Mouse (Mus musculus) lung, adult 2 months (tissue): ENCODE results near the gene Prrt4.

Experiments
- CTCF ChIP-seq: fragments of 200-500 bp; IDR thresholded peaks from 2 replicates; pipeline ENCODE4 v1.5.1; 2011; ENCODE audit warnings: mild to moderate bottlenecking, low read length, control low read depth; ENCODE audit not compliant: insufficient read depth
- POLR2A ChIP-seq: fragments of 200-500 bp; IDR thresholded peaks from 2 replicates; pipeline ENCODE4 v1.6.1; 2011; ENCODE audit warnings: low read depth, mild to moderate bottlenecking, control low read depth, low read length, borderline replicate concordance; ENCODE audit errors: extremely low read depth

- TF ChIP-seq POLR2A (no peak), CTCF (no peak)
These were observed 10.5 kb downstream of the Prrt4 start for GRCm38 (mm10) chr6:29168871-29169270.
